In genomic region chr1:161799791-161800190, GRCm38 (mm10) we compare ENCODE assay signal across 22 mouse cellular contexts. TPM values are rescaled to one million over a fixed set of nuclear protein-coding genes. Genes with fewer than 3 reads are reported as not detected.
DNase-seq lines count a peak whose midpoint lies in the region; ATAC-seq and TF ChIP-seq lines count a peak whose summit lies in the region.
"Had no signal": no experiment of that assay in that cellular context is flagged by ENCODE, and none has a peak within 500 bp of the region (broad histone marks: within the 10 kb centered on the region; RNA-seq: fewer than 3 reads in every experiment).

No protein-coding gene starts in this region.

- no peak overlapping the region for H3K9ac ChIP-seq in liver, embryonic 15.5 days
- H3K9ac ChIP-seq: embryonic facial prominence, embryonic 12.5 days; hindbrain, embryonic 12.5 days; lung, embryonic 14.5 days had no signal

- no peak overlapping the region for H3K4me3 ChIP-seq in spleen, adult 2 months (ENCODE audit: extremely low read depth, insufficient read depth, insufficient read length)
- H3K4me3 ChIP-seq in liver, embryonic 15.5 days (replicated peaks), result no peak overlapping the region
- H3K4me3 ChIP-seq: embryonic facial prominence, embryonic 12.5 days; forebrain, embryonic 10.5 days; hindbrain, embryonic 12.5 days had no signal

- H3K4me1 ChIP-seq in spleen, adult 2 months (ENCODE audit: control insufficient read depth, insufficient read depth, insufficient read length), result peaks cover 31% of the 10 kb centered on the region
- H3K4me1 ChIP-seq in liver, embryonic 15.5 days (replicated peaks), result peaks cover 12% of the 10 kb centered on the region
- H3K4me1 ChIP-seq: embryonic facial prominence, embryonic 12.5 days; forebrain, embryonic 10.5 days; hindbrain, embryonic 12.5 days had no signal

- H3K36me3 ChIP-seq in spleen, adult 2 months (ENCODE audit: control insufficient read depth, insufficient read depth, low read length), result no peaks in the 10 kb centered on the region
- H3K36me3 ChIP-seq in liver, embryonic 15.5 days (replicated peaks), result no peaks in the 10 kb centered on the region
- H3K36me3 ChIP-seq: embryonic facial prominence, embryonic 12.5 days; forebrain, embryonic 10.5 days; hindbrain, embryonic 12.5 days had no signal

- TF ChIP-seq CTCF in spleen, adult 2 months (IDR thresholded peaks at IDR 0.05; ENCODE audit: extremely low read depth, insufficient read depth, insufficient read length, insufficient replicate concordance), result no peak

- no peaks in the 10 kb centered on the region for H3K9me3 ChIP-seq in liver, embryonic 15.5 days (replicated peaks)
- H3K9me3 ChIP-seq: embryonic facial prominence, embryonic 12.5 days; forebrain, embryonic 10.5 days; hindbrain, embryonic 12.5 days had no signal

- peak; percentile 61 for ATAC-seq in erythroblast, adult 5-6 weeks (replicated peaks; ENCODE audit: low FRiP score, poor library complexity, severe bottlenecking)
- peak; percentile 79 for ATAC-seq in liver, embryonic 15.5 days (ENCODE audit: insufficient read depth)
- ATAC-seq: inflammation-experienced regulatory T-cells, adult 6 months; midbrain, embryonic 16.5 days had no signal

- no peak overlapping the region for H3K4me2 ChIP-seq in liver, embryonic 15.5 days
- H3K4me2 ChIP-seq: embryonic facial prominence, embryonic 12.5 days; hindbrain, embryonic 12.5 days; lung, embryonic 14.5 days had no signal

- DNase-seq in spleen, adult 2 months (ENCODE audit: low read depth in 1 of 2, low spot score in 2 of 2), result no peak
- DNase-seq in spleen, postnatal 36 days (ENCODE audit: low spot score in 2 of 2), result no peak
- no peak for DNase-seq in cerebellum, adult 11-12 months
- no peak for DNase-seq in right cerebral cortex, adult 18-20 months
- no peak for DNase-seq in thymus, postnatal 4 days
- DNase-seq in testis, postnatal 14 days (ENCODE audit: low spot score), result no peak
- DNase-seq: adrenal gland, adult 8-10 months; cerebellum, adult 2 months; gastrocnemius, postnatal 14 days; lung, embryonic 14.5 days; lung, postnatal 4 days had no signal

- no peaks in the 10 kb centered on the region for H3K27me3 ChIP-seq in spleen, adult 2 months (ENCODE audit: control insufficient read depth, insufficient read depth, low read length)
- no peaks in the 10 kb centered on the region for H3K27me3 ChIP-seq in liver, embryonic 15.5 days
- H3K27me3 ChIP-seq: embryonic facial prominence, embryonic 12.5 days; hindbrain, embryonic 12.5 days had no signal

- H3K27ac ChIP-seq in spleen, adult 2 months (ENCODE audit: insufficient read depth, low read length), result peak overlapping the region; percentile 55
- H3K27ac ChIP-seq in liver, embryonic 15.5 days (replicated peaks), result no peak overlapping the region
- H3K27ac ChIP-seq: embryonic facial prominence, embryonic 12.5 days; forebrain, embryonic 10.5 days; hindbrain, embryonic 12.5 days had no signal

- no peak for TF ChIP-seq POLR2A in spleen, adult 2 months (IDR thresholded peaks at IDR 0.05; ENCODE audit: low read depth, low read length)

RNA-seq across cellular contexts. Expression of gene Fasl, which starts 11.5 kb away (rescaled TPM):
- 1.1 and 1.2 TPM in 2 replicates for polyA plus RNA-seq in spleen, adult 2 months (2012; rRNA removed)
- total RNA-seq in erythroblast, adult 5-6 weeks (2015; ENCODE audit: low replicate concordance), result not detected in 2 replicates
- total RNA-seq in erythroblast, adult 5-6 weeks (2017; ENCODE audit: low replicate concordance), result 0.68 TPM in 1 of 2 replicates, not detected in the other
- 0.06 and 0.08 TPM in 2 replicates for polyA plus RNA-seq in liver, embryonic 15.5 days (2015; fragmentation: Nextera tagmentation; extraction: Ambion mirVana)
- total RNA-seq: gastrocnemius, postnatal 14 days; heart, adult 8-10 months had no signal
- polyA plus RNA-seq: embryonic facial prominence, embryonic 12.5 days; forebrain, embryonic 10.5 days; heart, postnatal 0 days; kidney, embryonic 14.5 days; limb, embryonic 11.5 days; lung, embryonic 14.5 days had no signal
